Mouse (Mus musculus) forebrain, embryonic 11.5 days (tissue): ENCODE data around the gene Zpr1. TPM values are rescaled to one million over a fixed set of nuclear protein-coding genes. Genes with fewer than 3 reads are reported as not detected.

ENCODE experiments used
- ATAC-seq: fragments of 200-750 bp; cut with Nextera tagmentation; replicated peaks from 2 replicates; pipeline ENCODE4 v1.8.0; 2017; ENCODE audit warnings: moderate TSS enrichment; ENCODE audit not compliant: low FRiP score
- DNase-seq: peaks from one replicate; pipeline ENCODE4 v3.0.0-alpha.2; 2017; ENCODE audit warnings: low spot score
- H3K27ac ChIP-seq: fragments of 300-500 bp; sonication (generic); 2 replicates; pipeline ENCODE4 v1.5.1; 2014; ENCODE audit warnings: low read depth, low read length
- H3K27me3 ChIP-seq: fragments of 300-500 bp; sonication (generic); 2 replicates; pipeline ENCODE4 v1.6.1; 2014; ENCODE audit warnings: mild to moderate bottlenecking, low read length, mixed read lengths; ENCODE audit not compliant: control insufficient read depth, insufficient read depth
- H3K36me3 ChIP-seq: fragments of 300-500 bp; sonication (generic); 2 replicates; pipeline ENCODE4 v1.6.1; 2014; ENCODE audit warnings: mild to moderate bottlenecking, low read length, moderate library complexity, mixed read lengths; ENCODE audit not compliant: control insufficient read depth, insufficient read depth
- H3K4me1 ChIP-seq: fragments of 300-500 bp; sonication (generic); replicated peaks from 2 replicates; pipeline ENCODE4 v1.6.1; 2014; ENCODE audit warnings: low read length, mixed read lengths; ENCODE audit not compliant: control insufficient read depth, insufficient read depth
- H3K4me2 ChIP-seq: fragments of 300-500 bp; sonication (generic); 2 replicates; pipeline ENCODE4 v1.6.1; 2014; ENCODE audit warnings: low read depth, mild to moderate bottlenecking, low read length, moderate library complexity, mixed read lengths; ENCODE audit not compliant: severe bottlenecking
- H3K4me3 ChIP-seq: fragments of 300-500 bp; sonication (generic); 2 replicates; pipeline ENCODE4 v1.5.1; 2014; ENCODE audit warnings: low read depth, low read length
- H3K9ac ChIP-seq: fragments of 300-500 bp; sonication (generic); 2 replicates; pipeline ENCODE4 v1.6.1; 2014; ENCODE audit warnings: low read length
- H3K9me3 ChIP-seq: fragments of 300-500 bp; sonication (generic); 2 replicates; pipeline ENCODE4 v1.6.1; 2016; ENCODE audit warnings: low read length, mixed read lengths; ENCODE audit not compliant: control insufficient read depth
- WGBS: fragments of 180-500 bp; shearing (Covaris S2); extraction: QIAGEN DNeasy Blood & Tissue Kit; methylation state at CpG from one replicate; pipeline ENCODE4 v1.1.7; 2014; 5-methylcytosine and 5-hydroxymethylcytosine counted together
- polyA plus RNA-seq: library from polyadenylated mRNA; unstranded; fragments of >200 nt; fragmentation: Nextera tagmentation; extraction: Ambion mirVana; gene quantifications from 2 replicates; pipeline ENCODE4 v1.2.1, GENCODE M21; 2014

Zpr1 gene
- polyA plus RNA-seq, 1 experiment from 2014 or later, result 61.4 TPM

GRCm38 (mm10) chr9:46327706-46328571 is 55.1 kb downstream of the Zpr1 start:
- Histone ChIP-seq H3K27ac (peak overlapping the region; percentile 85), H3K27me3 (0 out of 2 replicates have a peak, but pooled peaks cover 3% of the 10 kb centered on the region), H3K4me2 (peak overlapping the region; percentile 38), H3K4me3 (no peak overlapping the region), H3K9me3 (no peaks in the 10 kb centered on the region), H3K4me1 (peaks cover 9% of the 10 kb centered on the region; the same call in 1 of the 2 replicates), H3K36me3 (no peaks in the 10 kb centered on the region; the same call in 1 of the 2 replicates), H3K9ac (peak overlapping the region; percentile 54)
- ATAC-seq (no peak; the same call in 1 of the 2 replicates), DNase-seq (peak; percentile 80)
- WGBS, result 53% methylated on average over 25 of the region's 25 CpGs

- peaks cover 9% of the 10 kb centered on the region; the same call in 1 of the 2 replicates for H3K4me1 ChIP-seq
- ATAC-seq (peak; percentile 84), DNase-seq (peak; percentile 91)
- H3K4me3 ChIP-seq, result peak overlapping the region; percentile 11
- H3K4me2 ChIP-seq, result peak overlapping the region; percentile 38
- under 1% methylated on average over 30 of the region's 30 CpGs for WGBS
- H3K27ac ChIP-seq, result peak overlapping the region; percentile 85
- peak overlapping the region; percentile 54 for H3K9ac ChIP-seq
- H3K36me3 ChIP-seq, result no peaks in the 10 kb centered on the region
- H3K9me3 ChIP-seq, result no peaks in the 10 kb centered on the region
- 0 out of 2 replicates have a peak, but pooled peaks cover 3% of the 10 kb centered on the region for H3K27me3 ChIP-seq
These were observed 55.8 kb downstream of the Zpr1 start for GRCm38 (mm10) chr9:46328572-46329249.

GRCm38 (mm10) chr9:46329250-46329648 is 56.4 kb downstream of the Zpr1 start:
- 0 out of 2 replicates have a peak, but pooled peaks cover 3% of the 10 kb centered on the region for H3K27me3 ChIP-seq
- peak; percentile 71 for DNase-seq
- H3K4me1 ChIP-seq, result peaks cover 9% of the 10 kb centered on the region; the same call in 1 of the 2 replicates
- 1% methylated on average over 19 of the region's 19 CpGs for WGBS
- H3K9me3 ChIP-seq, result no peaks in the 10 kb centered on the region
- no peak for ATAC-seq
- H3K36me3 ChIP-seq, result no peaks in the 10 kb centered on the region
- peak overlapping the region; percentile 85 for H3K27ac ChIP-seq
- peak overlapping the region; percentile 54 for H3K9ac ChIP-seq
- H3K4me2 ChIP-seq, result peak overlapping the region; percentile 38
- H3K4me3 ChIP-seq, result peak overlapping the region; percentile 11; the same call in 1 of the 2 replicates

- Histone ChIP-seq H3K27ac (0 out of 2 replicates have a peak overlapping the region, but pooled peaks have one; percentile 85), H3K9ac (no peak overlapping the region), H3K27me3 (peaks cover 5% of the 10 kb centered on the region; the same call in 1 of the 2 replicates), H3K4me3 (no peak overlapping the region), H3K4me2 (peak overlapping the region; percentile 38; the same call in 1 of the 2 replicates), H3K4me1 (peaks cover 9% of the 10 kb centered on the region; the same call in 1 of the 2 replicates), H3K9me3 (no peaks in the 10 kb centered on the region), H3K36me3 (no peaks in the 10 kb centered on the region)
- ATAC-seq (no peak), DNase-seq (peak; percentile 51)
- 15% methylated on average over 24 of the region's 24 CpGs for WGBS
These were observed 57.1 kb downstream of the Zpr1 start for GRCm38 (mm10) chr9:46329801-46330585.

GRCm38 (mm10) chr9:46330586-46330895 is 57.7 kb downstream of the Zpr1 start:
- H3K27ac ChIP-seq, result no peak overlapping the region
- H3K36me3 ChIP-seq, result no peaks in the 10 kb centered on the region
- DNase-seq, result no peak
- H3K4me1 ChIP-seq, result peaks cover 9% of the 10 kb centered on the region; the same call in 1 of the 2 replicates
- H3K9me3 ChIP-seq, result no peaks in the 10 kb centered on the region
- no peak overlapping the region for H3K9ac ChIP-seq
- no peak overlapping the region for H3K4me2 ChIP-seq
- 48% methylated on average over 6 of the region's 6 CpGs for WGBS
- no peak overlapping the region for H3K4me3 ChIP-seq
- H3K27me3 ChIP-seq, result peaks cover 5% of the 10 kb centered on the region
- ATAC-seq, result no peak

GRCm38 (mm10) chr9:46331301-46331700 is 58.4 kb downstream of the Zpr1 start:
- no peak overlapping the region for H3K27ac ChIP-seq
- peaks cover 9% of the 10 kb centered on the region; the same call in 1 of the 2 replicates for H3K4me1 ChIP-seq
- 67% methylated on average over 1 of the region's 1 CpGs for WGBS
- H3K4me2 ChIP-seq, result no peak overlapping the region
- peaks cover 5% of the 10 kb centered on the region for H3K27me3 ChIP-seq
- no peaks in the 10 kb centered on the region for H3K9me3 ChIP-seq
- no peaks in the 10 kb centered on the region for H3K36me3 ChIP-seq
- H3K9ac ChIP-seq, result no peak overlapping the region
- no peak overlapping the region for H3K4me3 ChIP-seq
- ATAC-seq (no peak), DNase-seq (peak; percentile 48)
